Mouse (Mus musculus) spleen, postnatal 4 days (tissue): ENCODE measurements around the gene Gm11096.

ENCODE experiments used
- DNase-seq, 2 experiments: peaks; one replicate each; pipeline ENCODE4 v3.0.0; 2022; ENCODE audit warnings: low spot score in 2 of 2

Gene Gm11096

DNA sequence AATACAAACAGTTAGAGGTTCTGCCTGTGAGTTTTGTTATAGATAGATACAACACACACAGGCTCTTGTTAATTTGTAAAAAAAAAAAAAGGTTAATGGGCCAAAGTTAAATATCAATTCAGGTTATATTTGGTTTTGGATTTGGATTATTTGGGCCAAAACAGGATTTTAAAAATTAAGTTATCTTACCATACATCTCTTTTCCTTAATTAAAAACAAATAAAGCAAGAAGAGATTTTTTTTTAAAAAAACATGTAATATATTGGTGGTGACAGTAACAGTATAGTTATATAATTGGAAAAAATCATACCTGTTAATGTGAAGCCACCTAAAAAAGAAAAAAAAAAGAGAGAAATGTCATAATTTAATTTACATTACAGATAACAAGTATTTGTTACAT lies at the start of gene Gm11096:
Gene Gm11096 (plus strand): TSS at position 301 of the 400 bp plus-strand sequence.
- DNase-seq, result no peak

DNA sequence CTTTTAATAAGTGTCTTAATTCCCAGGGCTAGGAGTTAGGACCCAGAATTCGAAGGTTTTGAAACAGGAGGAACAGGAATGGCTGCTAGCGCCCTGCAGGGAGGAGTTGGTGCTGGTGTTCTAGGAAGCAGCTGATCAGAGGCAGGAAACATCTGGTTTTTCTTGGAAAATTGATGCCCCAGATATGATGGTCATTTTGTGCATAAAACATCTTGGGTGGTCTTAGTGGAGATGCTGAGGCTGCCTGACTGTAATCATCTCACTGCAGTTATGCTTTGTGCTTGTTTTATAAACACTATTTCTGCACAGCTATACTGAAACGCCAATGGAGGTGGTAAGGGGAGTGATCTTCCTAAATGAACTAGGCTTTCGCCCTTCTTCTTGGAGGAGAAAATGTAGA lies 48.5 kb upstream of the Gm11096 start:
- no peak for DNase-seq

GRCm38 (mm10) chr17:81394124-81394523 lies 47.4 kb upstream of the Gm11096 start:
- DNase-seq, result no peak

DNA sequence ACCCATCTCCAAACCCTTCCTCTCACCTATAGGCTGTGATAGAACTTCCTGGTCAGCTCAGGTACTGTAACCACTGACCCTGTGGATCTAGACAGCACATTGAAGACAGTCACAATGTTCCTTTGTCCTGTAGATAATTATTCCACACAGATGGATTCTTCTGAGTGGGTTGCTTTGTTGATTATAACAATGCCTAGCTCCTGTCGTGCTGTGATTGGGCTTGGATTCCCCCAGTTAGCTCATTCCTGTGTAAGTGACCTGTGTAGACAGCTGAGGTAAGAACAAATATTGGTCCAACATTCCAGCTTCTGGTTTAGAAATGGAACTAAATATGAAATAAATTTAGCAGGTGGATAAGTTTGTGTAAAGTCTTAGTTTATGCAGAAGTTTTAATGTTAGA lies 44.1 kb upstream of the Gm11096 start:
- DNase-seq, result no peak

- DNase-seq, result no peak
Measured at GRCm38 (mm10) chr17:81400377-81400776, 41.2 kb upstream of the Gm11096 start.

- DNase-seq, result no peak
Measured at GRCm38 (mm10) chr17:81402636-81403035, 38.9 kb upstream of the Gm11096 start.

- DNase-seq, result no peak
Measured at GRCm38 (mm10) chr17:81403121-81403520, 38.4 kb upstream of the Gm11096 start.

DNA sequence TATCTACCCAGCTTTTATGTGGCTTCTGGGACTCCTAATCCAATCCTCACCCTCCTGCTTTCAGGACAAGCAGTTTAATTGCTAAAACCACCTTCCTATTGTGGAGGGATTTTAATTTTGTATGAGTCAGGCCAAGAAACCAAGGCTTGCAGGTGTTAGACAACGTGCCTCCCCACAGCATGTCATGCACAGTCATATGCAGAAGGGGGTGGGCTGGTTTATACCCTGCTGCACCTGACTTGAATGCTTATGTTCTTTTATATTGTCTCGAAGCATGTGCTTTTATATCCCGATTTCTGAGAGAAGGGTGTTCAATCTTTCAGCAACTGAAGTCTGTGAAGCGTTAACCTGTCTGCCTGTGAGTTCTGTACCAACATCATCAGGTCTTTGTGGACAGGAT lies 37.3 kb upstream of the Gm11096 start:
- no peak for DNase-seq

DNA sequence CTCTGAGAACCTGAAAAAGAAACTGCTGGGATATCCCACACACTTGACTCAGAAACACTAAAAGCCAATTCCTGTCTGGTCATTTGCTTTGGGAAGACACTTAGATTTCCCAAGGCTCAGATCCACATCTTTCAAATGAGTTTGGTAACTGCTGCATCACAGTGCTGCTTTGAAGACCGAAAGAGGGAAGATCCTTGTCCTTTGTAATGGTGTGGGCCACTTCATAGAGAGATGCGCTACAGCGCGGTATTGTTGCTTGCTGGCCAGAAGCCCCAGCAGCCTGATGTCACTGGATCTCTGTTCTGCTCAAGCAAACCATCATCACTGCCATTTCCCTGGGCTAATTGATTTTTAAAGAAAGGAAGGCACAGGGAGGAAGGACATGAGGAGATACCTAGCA lies 28.8 kb upstream of the Gm11096 start:
- no peak for DNase-seq

- no peak for DNase-seq
Measured at GRCm38 (mm10) chr17:81416361-81417114, 25.0 kb upstream of the Gm11096 start.

DNA sequence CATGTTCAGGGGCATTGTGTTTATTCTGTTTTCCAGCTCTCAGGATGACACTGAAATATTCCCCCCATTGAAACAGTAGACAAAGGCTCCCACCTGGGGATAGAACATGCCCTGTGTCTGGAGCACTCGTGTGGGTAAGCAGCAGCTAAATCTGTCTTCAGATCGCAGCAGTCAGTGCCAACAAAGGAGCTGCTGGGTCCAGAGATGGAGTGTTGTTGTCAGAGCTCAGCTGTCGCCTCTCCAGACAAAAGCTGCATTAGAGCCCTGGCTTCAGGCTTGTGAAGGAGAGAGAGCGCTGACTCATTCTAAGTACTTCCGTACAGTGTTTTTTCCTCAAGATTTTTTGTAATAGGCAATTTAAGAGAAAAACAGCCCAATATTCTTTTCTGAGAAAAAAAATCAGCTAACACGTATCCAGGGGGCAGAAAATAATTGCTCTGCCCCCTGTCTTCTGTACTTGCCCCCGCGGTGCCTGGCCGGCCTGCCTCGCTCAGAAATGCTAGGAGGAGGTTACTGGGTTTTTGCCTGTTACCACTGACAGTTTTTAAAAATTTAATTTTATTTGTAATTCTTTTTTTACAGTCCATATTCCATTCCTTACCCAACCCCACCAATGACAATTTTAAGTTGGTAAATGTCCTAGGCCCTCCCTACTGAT lies 21.6 kb upstream of the Gm11096 start:
- DNase-seq, result no peak

DNA sequence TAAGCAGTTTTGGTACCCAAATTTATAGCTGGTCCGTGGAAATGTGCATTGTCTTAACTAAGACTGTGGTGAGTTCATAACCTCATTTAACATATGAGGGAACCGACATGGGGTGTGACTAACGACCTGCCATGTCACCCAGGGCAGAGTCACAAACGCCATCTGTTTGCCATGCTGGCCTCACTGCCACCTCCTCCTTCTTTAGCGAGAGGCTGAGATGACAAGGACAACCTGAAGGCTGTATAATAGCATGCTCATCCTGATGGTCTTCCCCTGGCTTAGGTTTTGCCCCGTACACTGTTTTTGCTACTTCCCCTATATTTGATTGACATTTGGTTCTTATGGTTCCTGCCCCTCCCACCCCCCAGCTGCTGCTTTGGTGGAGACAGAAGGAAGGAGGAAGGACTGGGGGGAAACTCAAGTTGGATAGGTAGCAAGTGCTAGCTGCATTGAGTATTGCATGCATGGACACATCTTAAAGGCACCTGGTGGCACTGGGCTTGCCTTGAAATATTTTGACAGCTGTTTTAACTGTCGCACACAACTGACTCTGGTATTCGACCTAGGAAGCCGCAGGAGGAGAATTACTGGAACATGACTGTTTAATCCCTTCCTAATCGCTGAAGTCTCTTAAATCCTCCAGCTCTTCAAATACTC lies 17.2 kb upstream of the Gm11096 start:
- DNase-seq, result no peak

GRCm38 (mm10) chr17:81427245-81427644 lies 14.3 kb upstream of the Gm11096 start:
- no peak for DNase-seq

GRCm38 (mm10) chr17:81432733-81433132 lies 8.8 kb upstream of the Gm11096 start:
- DNase-seq, result no peak

- DNase-seq, result no peak
Measured at GRCm38 (mm10) chr17:81433148-81433547, 8.4 kb upstream of the Gm11096 start.

GRCm38 (mm10) chr17:81455269-81455668 lies 13.7 kb downstream of the Gm11096 start:
- DNase-seq, result no peak

- DNase-seq, result no peak
Measured at GRCm38 (mm10) chr17:81455977-81456376, 14.4 kb downstream of the Gm11096 start.

- no peak for DNase-seq
Measured at GRCm38 (mm10) chr17:81459379-81459778, 17.8 kb downstream of the Gm11096 start.

DNA sequence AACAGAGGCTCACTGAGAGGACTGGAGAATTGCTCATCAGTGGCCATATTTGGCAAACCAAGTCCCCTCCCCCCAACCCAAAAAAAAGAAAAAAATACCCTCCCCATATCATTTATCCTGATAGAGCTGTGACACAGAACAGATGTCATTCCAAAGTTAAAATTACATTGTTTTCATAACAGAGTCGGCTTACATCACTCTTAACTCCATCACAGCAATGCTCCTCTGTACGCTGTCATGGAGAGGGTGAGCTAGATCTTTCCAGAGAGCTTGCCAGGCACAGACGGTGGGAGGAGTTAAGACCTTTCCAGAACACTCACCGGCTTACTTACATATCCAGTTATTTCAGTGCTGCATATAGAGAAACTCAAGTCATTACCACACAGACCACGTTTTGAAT lies 27.4 kb downstream of the Gm11096 start:
- no peak for DNase-seq

- DNase-seq, result no peak
Measured at GRCm38 (mm10) chr17:81473363-81473762, 31.8 kb downstream of the Gm11096 start.

DNA sequence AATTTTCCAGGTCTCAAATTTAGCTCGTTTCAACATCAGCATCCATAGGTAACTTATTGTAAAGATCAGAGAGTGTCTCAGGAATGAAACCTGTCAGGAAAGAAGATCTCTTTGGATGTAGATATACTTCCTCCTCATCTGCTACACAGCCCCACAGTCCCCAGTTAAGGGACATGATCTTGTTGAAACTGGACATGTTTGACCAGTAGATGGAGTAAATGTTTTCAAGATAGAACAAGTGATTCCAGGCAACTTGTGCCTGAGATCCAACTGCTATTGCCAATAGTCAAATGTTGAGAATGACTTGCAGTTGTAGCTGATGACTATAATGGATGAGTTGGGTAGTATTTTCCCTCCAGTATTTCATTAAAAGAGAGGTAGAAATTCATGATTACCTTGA lies 35.9 kb downstream of the Gm11096 start:
- no peak for DNase-seq

DNA sequence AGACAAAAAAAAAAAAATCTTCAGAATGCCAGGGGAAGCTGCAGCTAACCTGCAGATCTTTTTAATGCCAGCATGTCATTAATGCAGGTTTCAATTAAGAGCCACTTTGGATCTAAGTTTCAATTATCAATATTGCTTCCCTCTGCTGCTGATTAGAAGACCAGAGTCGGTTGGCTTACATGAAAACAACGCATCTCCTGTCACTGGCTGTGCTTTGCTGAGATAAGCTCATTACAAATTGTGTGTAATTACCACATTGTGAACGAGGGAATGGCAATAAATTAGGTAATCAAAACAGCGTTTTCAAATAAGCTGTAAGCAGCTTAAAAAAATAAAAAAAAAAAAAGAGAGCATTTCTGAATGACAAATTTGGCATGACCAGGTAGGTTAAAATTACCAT lies 38.2 kb downstream of the Gm11096 start:
- no peak for DNase-seq
